Mouse (Mus musculus) CH12.LX (cell line): ENCODE measurements around the gene Trappc2l. TPM values are rescaled to one million over a fixed set of nuclear protein-coding genes. Genes with fewer than 3 reads are reported as not detected.

Experiments
- DNase-seq: peaks from one replicate; pipeline ENCODE4 v3.0.0-alpha.2; 2013; ENCODE audit errors: extremely low read depth
- H3K27ac ChIP-seq: 2 replicates; pipeline ENCODE4 v1.5.1; 2012; ENCODE audit warnings: low read depth, mild to moderate bottlenecking, control low read depth, moderate library complexity; ENCODE audit not compliant: insufficient read depth
- H3K27me3 ChIP-seq: replicated peaks from 2 replicates; pipeline ENCODE3; 2012; ENCODE audit warnings: inconsistent platforms
- H3K36me3 ChIP-seq, 2 experiments: replicated peaks in 1 of 2; 2 replicates each; pipeline versions ENCODE3 to v1.6.1; 2012; ENCODE audit warnings: inconsistent platforms in 1 of 2, low read length in 1 of 2, mild to moderate bottlenecking in 1 of 2, mixed read lengths in 1 of 2, moderate library complexity in 1 of 2; ENCODE audit not compliant: control insufficient read depth in 1 of 2, insufficient read depth in 1 of 2
- H3K4me1 ChIP-seq, 2 experiments: 2 replicates each; pipeline ENCODE4 v1.6.1; 2012; ENCODE audit warnings: inconsistent platforms in 1 of 2, moderate library complexity in 1 of 2; ENCODE audit not compliant: insufficient read depth in 2 of 2, control insufficient read depth in 1 of 2
- H3K4me2 ChIP-seq: 2 replicates; pipeline ENCODE4 v1.6.1; 2012; ENCODE audit warnings: low read depth, mild to moderate bottlenecking, control low read depth; ENCODE audit not compliant: poor library complexity, insufficient read depth, severe bottlenecking
- H3K4me3 ChIP-seq, 3 experiments: fragments of 150-350 bp in 1 of 3; sonication (generic) in 1 of 3; replicated peaks in 1 of 3; 2 replicates each; pipeline versions ENCODE3 to v1.5.1; 2011 to 2012; ENCODE audit warnings: low read depth in 2 of 3, low read length in 2 of 3, mild to moderate bottlenecking in 2 of 3, moderate library complexity in 2 of 3, control low read depth in 1 of 3, improper control_type of control experiment in 1 of 3, inconsistent platforms in 1 of 3, mixed read lengths in 1 of 3; ENCODE audit not compliant: poor library complexity in 1 of 3
- H3K79me2 ChIP-seq: replicated peaks from 2 replicates; pipeline ENCODE4 v1.6.1; 2012; ENCODE audit warnings: mild to moderate bottlenecking, moderate library complexity; ENCODE audit not compliant: control insufficient read depth, poor library complexity, insufficient read depth, severe bottlenecking; ENCODE audit errors: extremely low read depth
- H3K9ac ChIP-seq: 2 replicates; pipeline ENCODE4 v1.6.1; 2012; ENCODE audit warnings: low read depth, mild to moderate bottlenecking, control low read depth, moderate library complexity; ENCODE audit not compliant: insufficient read depth
- H3K9me3 ChIP-seq: replicated peaks from 2 replicates; pipeline ENCODE3; 2012; ENCODE audit warnings: low read length, inconsistent platforms, mixed read lengths
- BHLHE40 ChIP-seq: IDR thresholded peaks from 2 replicates; pipeline ENCODE4 v1.6.1; 2011; ENCODE audit warnings: mild to moderate bottlenecking, low read depth, low read length, improper control_type of control experiment
- CHD2 ChIP-seq: IDR thresholded peaks from 2 replicates; pipeline ENCODE4 v1.6.1; 2011; ENCODE audit warnings: low read length, improper control_type of control experiment
- CTCF ChIP-seq, 2 experiments: IDR thresholded peaks in 1 of 2; conservative IDR thresholded peaks in 1 of 2; 2 replicates each; pipeline ENCODE4 v1.5.1; 2011 to 2012; ENCODE audit warnings: low read depth in 2 of 2, low read length in 2 of 2, improper control_type of control experiment in 1 of 2, inconsistent platforms in 1 of 2, mild to moderate bottlenecking in 1 of 2, moderate library complexity in 1 of 2
- E2F4 ChIP-seq: IDR thresholded peaks from 2 replicates; pipeline ENCODE4 v1.6.1; 2011; ENCODE audit warnings: low read depth, low read length, improper control_type of control experiment; ENCODE audit not compliant: insufficient replicate concordance
- ELF1 ChIP-seq: IDR thresholded peaks from 2 replicates; pipeline ENCODE4 v1.6.1; 2014; ENCODE audit warnings: low read depth, mild to moderate bottlenecking, inconsistent platforms, low read length, improper control_type of control experiment
- EP300 ChIP-seq: IDR thresholded peaks from 2 replicates; pipeline ENCODE4 v1.6.1; 2011; ENCODE audit warnings: low read length, improper control_type of control experiment
- ETS1 ChIP-seq: conservative IDR thresholded peaks from 2 replicates; pipeline ENCODE4 v1.6.1; 2012; ENCODE audit warnings: low read depth, mild to moderate bottlenecking, inconsistent platforms, low read length, improper control_type of control experiment, moderate library complexity
- GABPA ChIP-seq: IDR thresholded peaks from 2 replicates; pipeline ENCODE4 v1.6.1; 2012; ENCODE audit warnings: low read depth, low read length, improper control_type of control experiment, inconsistent platforms; ENCODE audit not compliant: insufficient replicate concordance
- HCFC1 ChIP-seq: IDR thresholded peaks from 2 replicates; pipeline ENCODE4 v1.6.1; 2012; ENCODE audit warnings: low read depth, mild to moderate bottlenecking, inconsistent platforms, low read length, improper control_type of control experiment
- IRF4 ChIP-seq: IDR thresholded peaks from 2 replicates; pipeline ENCODE4 v1.6.1; 2014; ENCODE audit warnings: low read depth, mild to moderate bottlenecking, inconsistent platforms, low read length, improper control_type of control experiment
- JUND ChIP-seq: conservative IDR thresholded peaks from 2 replicates; pipeline ENCODE4 v1.6.1; 2011; ENCODE audit warnings: low read depth, low read length, improper control_type of control experiment
- MAX ChIP-seq: IDR thresholded peaks from 2 replicates; pipeline ENCODE4 v1.6.1; 2011; ENCODE audit warnings: low read length, improper control_type of control experiment
- MAZ ChIP-seq: IDR thresholded peaks from 2 replicates; pipeline ENCODE4 v1.6.1; 2012; ENCODE audit warnings: low read depth, mild to moderate bottlenecking, inconsistent platforms, low read length, improper control_type of control experiment, moderate library complexity
- MEF2A ChIP-seq: IDR thresholded peaks from 2 replicates; pipeline ENCODE4 v1.6.1; 2014; ENCODE audit warnings: low read depth, mild to moderate bottlenecking, inconsistent platforms, low read length, improper control_type of control experiment, borderline replicate concordance
- MXI1 ChIP-seq: IDR thresholded peaks from 2 replicates; pipeline ENCODE4 v1.6.1; 2011; ENCODE audit warnings: mild to moderate bottlenecking, low read depth, low read length, improper control_type of control experiment
- MYC ChIP-seq: IDR thresholded peaks from 2 replicates; pipeline ENCODE4 v1.6.1; 2011; ENCODE audit warnings: low read depth, mild to moderate bottlenecking, improper control_type of control experiment, low read length
- NELFE ChIP-seq: IDR thresholded peaks from 2 replicates; pipeline ENCODE4 v1.6.1; 2011; ENCODE audit warnings: low read depth, low read length, improper control_type of control experiment
- NRF1 ChIP-seq: IDR thresholded peaks from 2 replicates; pipeline ENCODE4 v1.6.1; 2014; ENCODE audit warnings: low read depth, mild to moderate bottlenecking, inconsistent platforms, low read length, improper control_type of control experiment, moderate library complexity
- POLR2A ChIP-seq: IDR thresholded peaks from 2 replicates; pipeline ENCODE4 v1.6.1; 2011; ENCODE audit warnings: low read depth, mild to moderate bottlenecking, improper control_type of control experiment, low read length
- RAD21 ChIP-seq: IDR thresholded peaks from 2 replicates; pipeline ENCODE4 v1.6.1; 2011; ENCODE audit warnings: low read depth, mild to moderate bottlenecking, low read length, improper control_type of control experiment, moderate library complexity
- RCOR1 ChIP-seq: conservative IDR thresholded peaks from 2 replicates; pipeline ENCODE4 v1.6.1; 2012; ENCODE audit warnings: low read depth, mild to moderate bottlenecking, inconsistent platforms, low read length, improper control_type of control experiment
- SIN3A ChIP-seq: IDR thresholded peaks from 2 replicates; pipeline ENCODE4 v1.6.1; 2012; ENCODE audit warnings: low read length, improper control_type of control experiment, inconsistent platforms
- SMC3 ChIP-seq: IDR thresholded peaks from 2 replicates; pipeline ENCODE4 v1.6.1; 2011; ENCODE audit warnings: low read depth, low read length, improper control_type of control experiment
- TBP ChIP-seq: conservative IDR thresholded peaks from 2 replicates; pipeline ENCODE4 v1.6.1; 2011; ENCODE audit warnings: low read depth, low read length, improper control_type of control experiment
- TCF12 ChIP-seq: IDR thresholded peaks from 2 replicates; pipeline ENCODE4 v1.6.1; 2014; ENCODE audit warnings: low read depth, mild to moderate bottlenecking, inconsistent platforms, low read length, improper control_type of control experiment
- ZKSCAN1 ChIP-seq: IDR thresholded peaks from 2 replicates; pipeline ENCODE4 v1.6.1; 2012; ENCODE audit warnings: low read depth, inconsistent platforms, low read length, improper control_type of control experiment, borderline replicate concordance
- ZMIZ1 ChIP-seq: IDR thresholded peaks from 2 replicates; pipeline ENCODE4 v1.6.1; 2012; ENCODE audit warnings: low read depth, mild to moderate bottlenecking, inconsistent platforms, low read length, improper control_type of control experiment
- dilution Hi-C: fragments of 300-500 bp; cut with MboI; formaldehyde crosslinking; loops from 2 replicates; pipeline ENCODE4 v1.14.3; 2020; ENCODE audit warnings: low sequenced_read_pairs; ENCODE audit not compliant: extremely low pct_unique_long_range_greater_than_20kb, extremely low pct_ligation_motif_present
- in situ Hi-C: fragments of 300-500 bp; cut with MboI; formaldehyde crosslinking; loops from 3 replicates; pipeline ENCODE4 v1.14.3; 2019; ENCODE audit warnings: low sequenced_read_pairs, low pct_ligation_motif_present, low pct_unique_long_range_greater_than_20kb, mixed read lengths
- polyA plus RNA-seq: library from polyadenylated mRNA; unstranded; fragments of >175 nt; gene quantifications from 2 replicates; pipeline ENCODE4 v1.2.1, GENCODE M21; 2012; ENCODE audit warnings: low read depth; ENCODE audit not compliant: insufficient read length
- total RNA-seq, 2 experiments: library from RNA; depleted of rRNA; stranded (reverse); fragments of 300-350 nt in 1 of 2; fragments of >200 nt in 1 of 2; gene quantifications; 2 replicates each; pipeline ENCODE4 v1.2.3; 2012 to 2014

Trappc2l gene
- total and polyA plus RNA-seq, 3 experiments: 15.7 to 67.0 (median 36.0) TPM

GRCm38 (mm10) chr8:122610209-122610608 lies 1.2 kb upstream of the Trappc2l start:
- Histone ChIP-seq H3K4me1 (peaks cover 11 to 58% of the 10 kb centered on the region in 2 experiments), H3K4me2 (peak overlapping the region; percentile 92), H3K9me3 (no peaks in the 10 kb centered on the region), H3K27me3 (no peaks in the 10 kb centered on the region), H3K79me2 (no peaks in the 10 kb centered on the region), H3K27ac (peak overlapping the region; percentile 41; the same call in 1 of the 2 replicates), H3K9ac (peak overlapping the region; percentile 67), H3K36me3 (peaks cover 5 to 24% of the 10 kb centered on the region in 2 experiments), H3K4me3 (peak overlapping the region in 2 of 3 experiments; percentile 47 to 52)
- dilution Hi-C loops: no loop called here
- DNase-seq: no peak
- in situ Hi-C loops: no loop called here
- TF ChIP-seq MYC (0 out of 2 replicates have a peak, but pooled peaks have one; percentile 41), ZMIZ1 (no peak), MXI1 (0 out of 2 replicates have a peak, but pooled peaks have one; percentile 25), E2F4 (no peak), HCFC1 (no peak), IRF4 (0 out of 2 replicates have a peak, but pooled peaks have one; percentile 35), POLR2A (no peak), GABPA (no peak), RAD21 (peak; percentile 16), NRF1 (no peak), NELFE (no peak), SMC3 (peak; percentile 7; the same call in 1 of the 2 replicates), MEF2A (no peak), JUND (0 out of 2 replicates have a peak, but pooled peaks have one; percentile 16), TCF12 (no peak), MAZ (no peak), CTCF (conservative IDR thresholded peaks at IDR 0.05 in 1 of 2, IDR thresholded peaks at IDR 0.05 in 1 of 2; ENCODE audit: low read depth in 2 of 2, low read length in 2 of 2) (peak in 1 of 2 experiments; percentile 57; a peak in 2 of 4 replicates), RCOR1 (no peak), TBP (no peak)

GRCm38 (mm10) chr8:122610612-122611277 lies 695 bp upstream of the Trappc2l start:
- TF ChIP-seq MXI1 (peak; percentile 3; the same call in 1 of the 2 replicates), NELFE (no peak), SIN3A (peak; percentile 88), BHLHE40 (peak; percentile 93), MAX (peak; percentile 11; the same call in 1 of the 2 replicates), RCOR1 (0 out of 2 replicates have a peak, but pooled peaks have one; percentile 13), ZKSCAN1 (no peak), CHD2 (peak; percentile 42), RAD21 (no peak), E2F4 (no peak), TCF12 (peak; percentile 67), ELF1 (peak; percentile 79), CTCF (conservative IDR thresholded peaks at IDR 0.05 in 1 of 2, IDR thresholded peaks at IDR 0.05 in 1 of 2; ENCODE audit: low read depth in 2 of 2, low read length in 2 of 2) (no peak), EP300 (peak; percentile 60), ETS1 (peak; percentile 88), JUND (0 out of 2 replicates have a peak, but pooled peaks have one; percentile 5)
- peak; percentile 84 for DNase-seq
- Histone ChIP-seq H3K27me3 (no peaks in the 10 kb centered on the region), H3K79me2 (no peaks in the 10 kb centered on the region), H3K4me3 (peak overlapping the region; percentile 56 to 94 (median 78)), H3K27ac (peak overlapping the region; percentile 97), H3K9ac (peak overlapping the region; percentile 72), H3K4me2 (peak overlapping the region; percentile 92), H3K4me1 (peaks cover 11 to 54% of the 10 kb centered on the region in 2 experiments), H3K36me3 (peaks cover 5 to 29% of the 10 kb centered on the region in 2 experiments), H3K9me3 (no peaks in the 10 kb centered on the region)
- dilution Hi-C loops (no loop called here), in situ Hi-C loops (no loop called here)
